Mouse (Mus musculus) ovary, postnatal 14 days (tissue): ENCODE measurements at regions not wholly inside any gene's neighbourhood (a gene's known extent, or its start where the extent isn't known, plus 50 kb on each side); places are given as distances from the start of the nearest gene placed in this dataset.

Experiments used
- DNase-seq: peaks from one replicate; pipeline ENCODE4 v3.0.0; 2022; ENCODE audit warnings: low spot score

- no peak for DNase-seq
Measured at GRCm38 (mm10) chr11:90981626-90982025, 293.5 kb upstream of the Tom1l1 start.

GRCm38 (mm10) chr11:90978234-90978633 is 290.1 kb upstream of the Tom1l1 start:
- no peak for DNase-seq

- no peak for DNase-seq
Measured at GRCm38 (mm10) chr11:90941076-90941475, 252.9 kb upstream of the Tom1l1 start.

DNA sequence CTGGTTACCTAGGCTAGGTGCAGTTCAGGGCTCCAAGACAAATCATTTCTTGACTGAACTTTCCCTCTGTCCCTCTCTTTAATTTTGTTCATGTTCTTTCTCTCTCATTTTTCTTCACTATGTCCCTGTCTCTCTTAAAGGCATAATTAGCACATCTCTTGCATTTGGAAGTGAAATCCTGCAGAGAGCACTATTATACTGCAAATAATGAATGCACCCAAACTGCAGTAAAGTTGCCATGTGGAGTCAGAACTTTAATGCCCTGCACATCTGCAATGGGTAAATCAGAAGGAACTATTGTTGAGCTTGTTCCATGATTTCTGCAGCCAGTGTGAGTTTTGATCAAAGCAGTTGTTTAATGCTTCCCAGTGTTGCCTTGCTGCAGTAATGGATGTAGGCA is 237.6 kb upstream of the Tom1l1 start:
- no peak for DNase-seq

DNA sequence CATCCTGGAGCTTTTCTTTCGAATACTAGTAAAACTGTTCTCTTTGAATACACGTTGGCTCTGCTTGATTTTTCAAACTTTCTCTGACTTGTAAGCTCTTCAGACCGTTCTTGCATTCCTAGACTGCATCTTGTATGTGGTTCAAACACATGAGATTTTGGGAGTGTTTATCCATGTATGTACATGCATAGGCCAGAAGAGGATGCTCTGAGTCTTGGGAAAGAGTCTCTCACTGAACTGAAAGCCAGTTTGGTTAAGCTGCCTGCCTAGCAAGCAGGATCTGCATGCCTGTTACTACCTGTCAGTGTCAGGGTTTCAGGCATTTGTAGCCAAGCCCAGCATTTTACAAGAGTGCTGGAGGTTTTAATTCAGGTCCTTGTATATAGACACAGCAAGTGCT is 229.6 kb upstream of the Tom1l1 start:
- DNase-seq: no peak

GRCm38 (mm10) chr11:90894236-90894635 is 206.1 kb upstream of the Tom1l1 start:
- DNase-seq: no peak

- no peak for DNase-seq
Measured at GRCm38 (mm10) chr11:90873122-90873521, 185.0 kb upstream of the Tom1l1 start.

DNA sequence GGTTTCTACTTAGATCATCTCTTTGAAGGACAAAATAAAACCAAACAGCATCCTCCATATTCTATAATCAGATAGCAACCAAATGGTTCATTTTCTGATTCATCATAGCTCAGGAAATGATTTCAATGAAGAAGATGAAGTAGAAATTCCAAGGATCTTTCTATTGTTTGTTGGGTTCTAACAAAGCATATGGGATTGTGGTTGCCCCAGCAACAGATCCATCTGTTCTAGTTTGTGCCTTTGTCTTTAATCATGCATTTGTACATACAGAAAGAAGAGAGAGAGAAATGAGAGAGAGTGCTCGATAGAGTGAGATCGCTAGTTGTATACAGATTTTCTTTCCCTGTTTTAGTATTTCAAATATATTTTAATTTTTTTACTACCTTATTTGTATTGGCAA is 183.5 kb upstream of the Tom1l1 start:
- no peak for DNase-seq

DNA sequence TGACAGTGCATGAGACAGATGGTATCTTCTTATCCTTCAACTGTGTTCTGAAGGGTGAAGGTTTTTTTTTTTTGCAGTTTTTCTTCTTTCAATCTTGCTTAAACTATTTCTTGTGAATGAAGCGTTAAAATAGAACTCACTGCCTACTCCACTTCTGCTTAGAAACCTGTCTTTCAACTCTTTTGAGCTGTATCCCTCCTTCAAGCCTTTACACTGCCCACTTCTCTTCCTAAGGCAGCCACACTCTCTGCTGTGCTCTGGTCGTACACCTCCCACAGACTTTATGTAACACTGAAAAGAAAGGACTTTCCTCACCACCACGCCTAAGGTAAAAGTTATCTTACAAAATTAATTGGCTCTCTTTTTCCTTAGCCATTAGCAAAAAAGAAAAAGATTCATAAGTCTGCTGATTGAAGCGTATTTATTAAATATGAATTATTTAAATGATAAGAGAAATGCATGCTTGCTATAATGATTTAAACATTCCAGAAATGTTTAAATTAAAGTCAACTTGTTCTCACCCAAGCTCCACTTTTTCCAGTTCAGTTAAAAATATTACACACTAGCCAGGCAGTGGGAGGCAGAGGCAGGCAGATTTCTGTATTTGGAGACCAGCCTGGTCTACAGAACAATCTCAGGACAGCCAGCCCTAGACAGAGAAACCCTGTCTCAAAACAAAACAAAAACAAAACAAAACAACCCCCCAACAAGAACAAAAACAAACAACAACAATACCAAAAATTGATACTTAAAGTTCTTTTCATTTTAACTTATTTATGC is 176.0 kb upstream of the Tom1l1 start:
- DNase-seq: no peak

GRCm38 (mm10) chr11:90855731-90856130 is 167.6 kb upstream of the Tom1l1 start:
- DNase-seq: no peak

- no peak for DNase-seq
Measured at GRCm38 (mm10) chr11:90855324-90855723, 167.2 kb upstream of the Tom1l1 start.

- no peak for DNase-seq
Measured at GRCm38 (mm10) chr11:90851221-90851620, 163.1 kb upstream of the Tom1l1 start.

DNA sequence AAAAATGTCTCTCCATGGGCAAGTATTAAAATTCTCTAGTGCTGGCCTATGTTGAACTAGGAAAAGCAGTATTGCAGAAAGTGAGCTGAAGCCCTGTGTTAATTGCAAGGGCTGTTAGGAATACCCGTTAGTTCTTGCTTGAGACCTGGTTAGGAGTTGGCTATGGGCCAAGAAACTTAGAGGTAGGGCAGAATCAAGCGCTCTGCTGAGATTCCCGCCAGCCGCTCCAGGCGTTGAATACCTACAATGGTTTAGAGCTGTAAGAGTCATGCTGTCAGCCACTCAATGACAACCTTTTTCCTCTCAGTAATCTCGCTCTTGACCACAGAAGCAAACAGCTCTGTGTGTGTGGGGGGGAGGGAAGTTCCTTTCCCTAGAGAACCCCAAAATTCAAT is 156.8 kb upstream of the Tom1l1 start:
- no peak for DNase-seq

GRCm38 (mm10) chr11:90844266-90844924 is 156.2 kb upstream of the Tom1l1 start:
- DNase-seq: no peak

DNA sequence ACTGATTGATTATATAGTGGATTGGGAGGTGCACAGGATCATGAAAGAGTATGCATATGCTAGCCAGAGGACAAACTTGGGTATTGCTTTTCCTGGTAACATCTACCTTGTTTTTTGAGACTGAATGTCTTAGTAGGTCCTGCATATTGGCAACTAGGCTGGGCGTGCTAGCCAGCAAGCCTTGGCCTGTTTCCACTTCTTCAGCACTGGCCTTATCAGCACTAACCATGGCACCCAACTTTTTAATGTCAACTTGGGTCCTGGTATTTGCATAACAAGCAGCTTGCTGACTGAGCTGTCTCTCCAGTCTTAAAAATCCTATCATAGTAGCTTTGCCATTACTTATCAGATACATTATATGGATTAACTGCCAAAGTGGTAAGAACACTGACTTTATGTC is 150.0 kb upstream of the Tom1l1 start:
- DNase-seq: no peak

- DNase-seq: no peak
Measured at GRCm38 (mm10) chr11:90824761-90825160, 136.6 kb upstream of the Tom1l1 start.

DNA sequence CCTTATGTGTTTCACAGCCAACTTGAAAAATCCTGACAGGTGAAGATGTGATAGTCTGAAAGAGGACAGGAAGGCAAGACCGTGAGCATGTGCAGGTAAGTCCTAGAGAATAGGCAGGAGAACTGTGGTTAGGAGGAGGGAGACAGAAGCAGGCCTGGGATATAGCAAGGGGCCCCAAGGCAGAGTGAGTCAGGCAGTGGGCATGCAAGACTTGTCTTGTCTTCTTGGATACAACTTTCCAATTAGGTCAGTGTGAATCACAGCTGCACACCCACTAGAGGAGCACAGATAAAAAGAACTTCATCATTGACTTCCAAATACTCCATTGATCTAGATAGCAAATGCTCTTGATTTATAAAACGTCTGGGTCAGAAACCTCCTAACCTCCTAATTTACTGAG is 128.6 kb upstream of the Tom1l1 start:
- no peak for DNase-seq

GRCm38 (mm10) chr11:90814471-90814870 is 126.3 kb upstream of the Tom1l1 start:
- DNase-seq: no peak

GRCm38 (mm10) chr11:90812971-90813370 is 124.8 kb upstream of the Tom1l1 start:
- no peak for DNase-seq

GRCm38 (mm10) chr11:90812530-90812929 is 124.4 kb upstream of the Tom1l1 start:
- no peak for DNase-seq

GRCm38 (mm10) chr11:90808443-90808842 is 120.3 kb upstream of the Tom1l1 start:
- no peak for DNase-seq

- DNase-seq: no peak
Measured at GRCm38 (mm10) chr11:90807343-90807742, 119.2 kb upstream of the Tom1l1 start.

GRCm38 (mm10) chr11:90802569-90803363 is 114.6 kb upstream of the Tom1l1 start:
- no peak for DNase-seq
